31 mouse cellular contexts compared by ENCODE assay signal in the genomic region with DNA sequence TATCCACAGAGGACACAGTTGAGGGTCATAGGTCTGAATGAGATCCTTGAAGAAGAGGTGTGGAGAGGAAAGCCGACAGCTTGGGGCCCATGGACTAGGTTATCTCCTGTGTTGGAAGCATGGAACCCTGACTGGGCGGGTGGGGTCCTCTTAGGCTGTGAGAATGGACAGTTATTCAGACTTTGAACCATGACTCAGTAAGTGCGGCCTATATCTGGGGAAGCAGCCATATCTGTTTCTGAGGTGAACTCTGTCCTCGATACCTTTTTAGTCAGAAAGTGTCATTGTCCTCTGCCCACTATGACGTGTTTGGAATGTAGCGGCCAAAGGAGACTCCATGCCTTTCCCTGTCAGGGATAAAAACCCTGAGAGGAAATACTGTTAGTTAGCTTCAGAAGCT. TPM values are rescaled to one million over a fixed set of nuclear protein-coding genes. Genes with fewer than 3 reads are reported as not detected.
DNase-seq lines count a peak whose midpoint lies in the region; ATAC-seq and TF ChIP-seq lines count a peak whose summit lies in the region.
"Had no signal": no experiment of that assay in that cellular context is flagged by ENCODE, and none has a peak within 500 bp of the region (broad histone marks: within the 10 kb centered on the region; RNA-seq: fewer than 3 reads in every experiment).

No protein-coding gene starts in this region.

- 0 out of 2 replicates have a peak, but pooled peaks cover 4% of the 10 kb centered on the region for H3K4me1 ChIP-seq in liver, adult 2 months (ENCODE audit: control insufficient read depth, insufficient read depth, low read length)
- no peaks in the 10 kb centered on the region for H3K4me1 ChIP-seq in liver, embryonic 12.5 days
- H3K4me1 ChIP-seq in intestine, embryonic 16.5 days (ENCODE audit: control insufficient read depth, insufficient read depth, low read length), result no peaks in the 10 kb centered on the region
- H3K4me1 ChIP-seq: embryonic facial prominence, embryonic 10.5 days; embryonic facial prominence, embryonic 13.5 days; heart, embryonic 12.5 days; heart, embryonic 15.5 days had no signal

- H3K79me2 ChIP-seq in liver, adult 2 months (ENCODE audit: control insufficient read depth, insufficient read depth, low read length), result no peaks in the 10 kb centered on the region

- 54% methylated on average over 6 of the region's 6 CpGs for WGBS in liver, adult 2 months
- 71% methylated on average over 6 of the region's 6 CpGs for WGBS in liver, embryonic 12.5 days (ENCODE audit: insufficient replicate concordance)
- 80% methylated on average over 6 of the region's 6 CpGs for WGBS in intestine, embryonic 16.5 days
- WGBS in large intestine, adult 2 months, result 75% methylated on average over 6 of the region's 6 CpGs

- no peak for TF ChIP-seq POLR2A in liver, adult 2 months (IDR thresholded peaks at IDR 0.05; ENCODE audit: extremely low read depth, insufficient read depth, low read length)

- no peak overlapping the region for H3K27ac ChIP-seq in liver, adult 2 months (replicated peaks; ENCODE audit: insufficient read depth, low read depth, low read length)
- H3K27ac ChIP-seq in liver, embryonic 12.5 days, result no peak overlapping the region
- H3K27ac ChIP-seq in intestine, embryonic 16.5 days (ENCODE audit: low read length), result no peak overlapping the region
- H3K27ac ChIP-seq: embryonic facial prominence, embryonic 10.5 days; embryonic facial prominence, embryonic 13.5 days; gastrocnemius, adult 2 months; heart, embryonic 15.5 days; hindbrain, embryonic 14.5 days; hindbrain, postnatal 0 days had no signal

- no peak overlapping the region for H3K9ac ChIP-seq in liver, adult 2 months (ENCODE audit: low read depth, low read length)
- no peak overlapping the region for H3K9ac ChIP-seq in liver, embryonic 12.5 days
- H3K9ac ChIP-seq in intestine, embryonic 16.5 days (ENCODE audit: low read depth, low read length), result no peak overlapping the region
- H3K9ac ChIP-seq: embryonic facial prominence, embryonic 13.5 days; forebrain, postnatal 0 days; heart, embryonic 12.5 days; heart, embryonic 15.5 days; hindbrain, embryonic 14.5 days had no signal

- no peak for ATAC-seq in liver, embryonic 12.5 days
- ATAC-seq in intestine, embryonic 16.5 days, result peak; percentile 91
- ATAC-seq: activated CD4-positive, CD25-positive, alpha-beta regulatory T cell, adult 4 months; CD4-positive, CD25-positive, alpha-beta regulatory T cell, adult 4 months; forebrain, embryonic 14.5 days; forebrain, postnatal 0 days; hindbrain, postnatal 0 days had no signal

- H3K4me3 ChIP-seq in liver, adult 2 months (ENCODE audit: insufficient read depth, low read depth, low read length), result no peak overlapping the region
- H3K4me3 ChIP-seq in liver, embryonic 12.5 days, result no peak overlapping the region
- H3K4me3 ChIP-seq in intestine, embryonic 16.5 days (ENCODE audit: low read length), result no peak overlapping the region
- H3K4me3 ChIP-seq: embryonic facial prominence, embryonic 10.5 days; embryonic facial prominence, embryonic 13.5 days; erythroblast, embryonic 14.5 days; gastrocnemius, adult 2 months; heart, embryonic 12.5 days; heart, embryonic 15.5 days had no signal

- no peaks in the 10 kb centered on the region for H3K9me3 ChIP-seq in liver, embryonic 12.5 days (replicated peaks)
- H3K9me3 ChIP-seq in intestine, embryonic 16.5 days (ENCODE audit: control insufficient read depth, low read length), result no peaks in the 10 kb centered on the region
- H3K9me3 ChIP-seq: embryonic facial prominence, embryonic 10.5 days; embryonic facial prominence, embryonic 13.5 days; heart, embryonic 12.5 days; heart, embryonic 15.5 days had no signal

- no peak for TF ChIP-seq CTCF in liver, adult 2 months (IDR thresholded peaks at IDR 0.05; ENCODE audit: low read depth, low read length)

- H3K4me2 ChIP-seq in liver, embryonic 12.5 days, result no peak overlapping the region
- no peak overlapping the region for H3K4me2 ChIP-seq in intestine, embryonic 16.5 days (ENCODE audit: low read depth, low read length)
- H3K4me2 ChIP-seq: embryonic facial prominence, embryonic 13.5 days; heart, embryonic 12.5 days; heart, embryonic 15.5 days; hindbrain, embryonic 14.5 days had no signal

- peaks cover 33% of the 10 kb centered on the region for H3K36me3 ChIP-seq in liver, adult 2 months (ENCODE audit: control insufficient read depth, insufficient read depth, low read length)
- no peaks in the 10 kb centered on the region; the same call in 1 of the 2 replicates for H3K36me3 ChIP-seq in liver, embryonic 12.5 days
- no peaks in the 10 kb centered on the region for H3K36me3 ChIP-seq in intestine, embryonic 16.5 days (ENCODE audit: control insufficient read depth, insufficient read depth, low read length)

- peak; percentile 63 for DNase-seq in liver, adult 2 months (ENCODE audit: extremely low read depth, low read depth, low spot score)
- DNase-seq in large intestine, adult 2 months (ENCODE audit: low read depth, low spot score), result peak; percentile 27
- no peak for DNase-seq in layer of hippocampus, postnatal 25 days (ENCODE audit: extremely low spot score in 1 of 2, low spot score in 1 of 2)
- DNase-seq in spleen, postnatal 10 days (ENCODE audit: low spot score in 2 of 2), result no peak
- DNase-seq: adrenal gland, adult 8-10 months; adrenal gland, postnatal 25 days; cerebellum, adult 11-12 months; cerebellum, adult 8-10 months; cerebellum, postnatal 10 days; cerebellum, postnatal 36 days; embryo, embryonic 11 days; forebrain, postnatal 0 days; gastrocnemius, adult 2 months; gastrocnemius, postnatal 14 days; heart, adult 18-20 months; heart, postnatal 14 days; heart, postnatal 4 days had no signal

- no peaks in the 10 kb centered on the region for H3K27me3 ChIP-seq in liver, adult 2 months (ENCODE audit: control insufficient read depth, insufficient read depth, low read length)
- no peaks in the 10 kb centered on the region for H3K27me3 ChIP-seq in liver, embryonic 12.5 days (replicated peaks)
- no peaks in the 10 kb centered on the region for H3K27me3 ChIP-seq in intestine, embryonic 16.5 days (replicated peaks; ENCODE audit: control insufficient read depth, insufficient read depth, low read length)
- H3K27me3 ChIP-seq: embryonic facial prominence, embryonic 13.5 days; heart, embryonic 12.5 days; heart, embryonic 15.5 days had no signal

RNA-seq across cellular contexts. Expression of a gene that starts 33.3 kb away (rescaled TPM):
- 18.8 and 19.5 TPM in 2 replicates for total RNA-seq in liver, adult 2 months (2014; rRNA removed)
- 5.4 and 6.9 TPM in 2 replicates for polyA plus RNA-seq in liver, adult 2 months (2012; rRNA removed)
- polyA plus RNA-seq in liver, embryonic 12.5 days (2016; fragmentation: Nextera tagmentation; extraction: Ambion mirVana), result 41.7 and 45.2 TPM in 2 replicates
- polyA plus RNA-seq in intestine, embryonic 16.5 days (2015; fragmentation: Nextera tagmentation; extraction: Ambion mirVana), result 44.2 and 54.9 TPM in 2 replicates
- polyA plus RNA-seq in large intestine, adult 2 months (2012; rRNA removed), result 5.7 and 6.0 TPM in 2 replicates
- 10 to 100 TPM; 27.0 to 29.2 TPM for total RNA-seq in layer of hippocampus, postnatal 25 days (2021)

RNA-seq across cellular contexts. Expression of a gene that starts 44.1 kb away (rescaled TPM):
- 17.4 and 29.2 TPM in 2 replicates for total RNA-seq in liver, adult 2 months (2014; rRNA removed)
- polyA plus RNA-seq in liver, adult 2 months (2012; rRNA removed), result 39.6 and 45.2 TPM in 2 replicates
- polyA plus RNA-seq in liver, embryonic 12.5 days (2016; fragmentation: Nextera tagmentation; extraction: Ambion mirVana), result 8.2 and 10.6 TPM in 2 replicates
- 12.5 and 14.1 TPM in 2 replicates for polyA plus RNA-seq in intestine, embryonic 16.5 days (2015; fragmentation: Nextera tagmentation; extraction: Ambion mirVana)
- 51.6 and 93.8 TPM in 2 replicates for polyA plus RNA-seq in large intestine, adult 2 months (2012; rRNA removed)
- total RNA-seq in layer of hippocampus, postnatal 25 days (2021), result 10 to 100 TPM; 70.1 to 78.5 TPM
- total RNA-seq: MEL had no signal
- polyA plus RNA-seq: erythroblast, embryonic 14.5 days had no signal

RNA-seq across cellular contexts. Expression of a gene that starts 51.2 kb away (rescaled TPM):
- total RNA-seq in liver, adult 2 months (2014; rRNA removed), result 13.6 and 18.4 TPM in 2 replicates
- 14.1 and 17.5 TPM in 2 replicates for polyA plus RNA-seq in liver, adult 2 months (2012; rRNA removed)
- polyA plus RNA-seq in liver, embryonic 12.5 days (2016; fragmentation: Nextera tagmentation; extraction: Ambion mirVana), result 11.9 and 13.3 TPM in 2 replicates
- polyA plus RNA-seq in intestine, embryonic 16.5 days (2015; fragmentation: Nextera tagmentation; extraction: Ambion mirVana), result 40.4 and 44.3 TPM in 2 replicates
- 37.9 and 41.5 TPM in 2 replicates for polyA plus RNA-seq in large intestine, adult 2 months (2012; rRNA removed)
- total RNA-seq in layer of hippocampus, postnatal 25 days (2021), result 10 to 100 TPM; 25.4 to 25.6 TPM

RNA-seq across cellular contexts. Expression of a gene that starts 52.5 kb away (rescaled TPM):
- total RNA-seq in liver, adult 2 months (2014; rRNA removed), result 10.0 and 10.9 TPM in 2 replicates
- 20.5 and 24.3 TPM in 2 replicates for polyA plus RNA-seq in liver, adult 2 months (2012; rRNA removed)
- 0.72 and 0.79 TPM in 2 replicates for polyA plus RNA-seq in liver, embryonic 12.5 days (2016; fragmentation: Nextera tagmentation; extraction: Ambion mirVana)
- polyA plus RNA-seq in intestine, embryonic 16.5 days (2015; fragmentation: Nextera tagmentation; extraction: Ambion mirVana), result 1.7 and 1.9 TPM in 2 replicates
- polyA plus RNA-seq in large intestine, adult 2 months (2012; rRNA removed), result 14.3 and 17.3 TPM in 2 replicates
- total RNA-seq in layer of hippocampus, postnatal 25 days (2021), result under 1 TPM in 1 of 2 experiments, not detected in 1; 0.07 TPM
- total RNA-seq: forebrain, postnatal 0 days; gastrocnemius, adult 2 months; heart, postnatal 4 days; hindbrain, postnatal 0 days; MEL had no signal
- polyA plus RNA-seq: C2C12; erythroblast, embryonic 14.5 days had no signal

Comparison
In these comparisons a context has a peak if more than half of its experiments do, and no peak if none do; other contexts are left out.
1. DNase-seq: peak in liver, adult 2 months (single experiment) and large intestine, adult 2 months (single experiment); none in layer of hippocampus, postnatal 25 days (0 of 2) and spleen, postnatal 10 days (0 of 2).